Mouse (Mus musculus): ENCODE measurements around the gene Slc17a8. TPM values are rescaled to one million over a fixed set of nuclear protein-coding genes. Genes with fewer than 3 reads are reported as not detected.

Gene Slc17a8
- total RNA-seq, 1 experiment = not detected

GRCm38 (mm10) chr10:89551657-89552056, 69.4 kb downstream of the Slc17a8 start:
- in situ Hi-C loops (cut with MboI; ENCODE audit: low sequenced_read_pairs in 2 of 2, unreplicated experiment in 2 of 2) = no loop called here
- no peak for DNase-seq (ENCODE audit: low read depth, low spot score)
- Histone ChIP-seq H3K36me3 (ENCODE audit: control insufficient read depth, insufficient read depth, low read length, poor library complexity, severe bottlenecking) (no peaks in the 10 kb centered on the region), H3K9ac (ENCODE audit: insufficient read depth, low read depth, low read length, poor library complexity, severe bottlenecking) (no peak overlapping the region), H3K4me3 (ENCODE audit: insufficient read depth in 1 of 2, low read depth in 1 of 2, low read length in 2 of 2, poor library complexity in 1 of 2, severe bottlenecking in 1 of 2) (no peak overlapping the region), H3K9me3 (ENCODE audit: control insufficient read depth, insufficient read depth, low read depth, low read length) (no peaks in the 10 kb centered on the region), H3K27ac (ENCODE audit: insufficient read depth, low read depth, low read length, poor library complexity, severe bottlenecking) (no peak overlapping the region), H3K4me1 (ENCODE audit: control insufficient read depth in 2 of 2, insufficient read depth in 2 of 2, low read length in 2 of 2, poor library complexity in 1 of 2) (no peaks in the 10 kb centered on the region)
- TF ChIP-seq MAFK (IDR thresholded peaks at IDR 0.05; ENCODE audit: insufficient read depth, low read depth, low read length) = no peak
- no peak for TF ChIP-seq ZC3H11A (IDR thresholded peaks at IDR 0.05; ENCODE audit: borderline replicate concordance, low read depth, low read length)
- no peak for TF ChIP-seq HCFC1 (IDR thresholded peaks at IDR 0.05; ENCODE audit: borderline replicate concordance, insufficient read depth, low read length)
- no peak for TF ChIP-seq CHD2 (IDR thresholded peaks at IDR 0.05; ENCODE audit: low read depth, low read length)
- TF ChIP-seq ZNF384 (IDR thresholded peaks at IDR 0.05; ENCODE audit: low read depth, low read length) = no peak

GRCm38 (mm10) chr10:89548028-89548427, 73.0 kb downstream of the Slc17a8 start:
- TF ChIP-seq CHD2 (IDR thresholded peaks at IDR 0.05; ENCODE audit: low read depth, low read length) = no peak
- TF ChIP-seq ZNF384 (IDR thresholded peaks at IDR 0.05; ENCODE audit: low read depth, low read length) = no peak
- no peak for TF ChIP-seq HCFC1 (IDR thresholded peaks at IDR 0.05; ENCODE audit: borderline replicate concordance, insufficient read depth, low read length)
- TF ChIP-seq ZC3H11A (IDR thresholded peaks at IDR 0.05; ENCODE audit: borderline replicate concordance, low read depth, low read length) = no peak
- no peak for TF ChIP-seq MAFK (IDR thresholded peaks at IDR 0.05; ENCODE audit: insufficient read depth, low read depth, low read length)
- in situ Hi-C loops (cut with MboI; ENCODE audit: low sequenced_read_pairs in 2 of 2, unreplicated experiment in 2 of 2) = no loop called here
- no peaks in the 10 kb centered on the region for H3K36me3 ChIP-seq (ENCODE audit: control insufficient read depth, insufficient read depth, low read length, poor library complexity, severe bottlenecking)
- no peak overlapping the region for H3K27ac ChIP-seq (ENCODE audit: insufficient read depth, low read depth, low read length, poor library complexity, severe bottlenecking)
- H3K4me3 ChIP-seq (ENCODE audit: insufficient read depth in 1 of 2, low read depth in 1 of 2, low read length in 2 of 2, poor library complexity in 1 of 2, severe bottlenecking in 1 of 2) = no peak overlapping the region
- no peak for DNase-seq (ENCODE audit: low read depth, low spot score)
- no peaks in the 10 kb centered on the region for H3K9me3 ChIP-seq (ENCODE audit: control insufficient read depth, insufficient read depth, low read depth, low read length)
- H3K9ac ChIP-seq (ENCODE audit: insufficient read depth, low read depth, low read length, poor library complexity, severe bottlenecking) = no peak overlapping the region
- no peaks in the 10 kb centered on the region for H3K4me1 ChIP-seq (ENCODE audit: control insufficient read depth in 2 of 2, insufficient read depth in 2 of 2, low read length in 2 of 2, poor library complexity in 1 of 2)

GRCm38 (mm10) chr10:89546989-89547388, 74.1 kb downstream of the Slc17a8 start:
- Histone ChIP-seq H3K9me3 (ENCODE audit: control insufficient read depth, insufficient read depth, low read depth, low read length) (no peaks in the 10 kb centered on the region), H3K4me1 (ENCODE audit: control insufficient read depth in 2 of 2, insufficient read depth in 2 of 2, low read length in 2 of 2, poor library complexity in 1 of 2) (no peaks in the 10 kb centered on the region), H3K36me3 (ENCODE audit: control insufficient read depth, insufficient read depth, low read length, poor library complexity, severe bottlenecking) (no peaks in the 10 kb centered on the region), H3K9ac (ENCODE audit: insufficient read depth, low read depth, low read length, poor library complexity, severe bottlenecking) (no peak overlapping the region), H3K27ac (ENCODE audit: insufficient read depth, low read depth, low read length, poor library complexity, severe bottlenecking) (no peak overlapping the region), H3K4me3 (ENCODE audit: insufficient read depth in 1 of 2, low read depth in 1 of 2, low read length in 2 of 2, poor library complexity in 1 of 2, severe bottlenecking in 1 of 2) (no peak overlapping the region)
- TF ChIP-seq CHD2 (IDR thresholded peaks at IDR 0.05; ENCODE audit: low read depth, low read length) = no peak
- TF ChIP-seq MAFK (IDR thresholded peaks at IDR 0.05; ENCODE audit: insufficient read depth, low read depth, low read length) = no peak
- no peak for TF ChIP-seq ZC3H11A (IDR thresholded peaks at IDR 0.05; ENCODE audit: borderline replicate concordance, low read depth, low read length)
- no peak for TF ChIP-seq HCFC1 (IDR thresholded peaks at IDR 0.05; ENCODE audit: borderline replicate concordance, insufficient read depth, low read length)
- TF ChIP-seq ZNF384 (IDR thresholded peaks at IDR 0.05; ENCODE audit: low read depth, low read length) = no peak
- in situ Hi-C loops (cut with MboI; ENCODE audit: low sequenced_read_pairs in 2 of 2, unreplicated experiment in 2 of 2) = no loop called here
- DNase-seq (ENCODE audit: low read depth, low spot score) = no peak

- no peak overlapping the region for H3K27ac ChIP-seq (ENCODE audit: insufficient read depth, low read depth, low read length, poor library complexity, severe bottlenecking)
- H3K4me3 ChIP-seq (ENCODE audit: insufficient read depth in 1 of 2, low read depth in 1 of 2, low read length in 2 of 2, poor library complexity in 1 of 2, severe bottlenecking in 1 of 2) = no peak overlapping the region
- H3K4me1 ChIP-seq (ENCODE audit: control insufficient read depth in 2 of 2, insufficient read depth in 2 of 2, low read length in 2 of 2, poor library complexity in 1 of 2) = no peaks in the 10 kb centered on the region
- no peaks in the 10 kb centered on the region for H3K9me3 ChIP-seq (ENCODE audit: control insufficient read depth, insufficient read depth, low read depth, low read length)
- no peak overlapping the region for H3K9ac ChIP-seq (ENCODE audit: insufficient read depth, low read depth, low read length, poor library complexity, severe bottlenecking)
- DNase-seq (ENCODE audit: low read depth, low spot score) = no peak
- in situ Hi-C loops (cut with MboI; ENCODE audit: low sequenced_read_pairs in 2 of 2, unreplicated experiment in 2 of 2) = no loop called here
- no peak for TF ChIP-seq MAFK (IDR thresholded peaks at IDR 0.05; ENCODE audit: insufficient read depth, low read depth, low read length)
- no peak for TF ChIP-seq ZNF384 (IDR thresholded peaks at IDR 0.05; ENCODE audit: low read depth, low read length)
- no peak for TF ChIP-seq ZC3H11A (IDR thresholded peaks at IDR 0.05; ENCODE audit: borderline replicate concordance, low read depth, low read length)
- TF ChIP-seq CHD2 (IDR thresholded peaks at IDR 0.05; ENCODE audit: low read depth, low read length) = no peak
- no peak for TF ChIP-seq HCFC1 (IDR thresholded peaks at IDR 0.05; ENCODE audit: borderline replicate concordance, insufficient read depth, low read length)
- H3K36me3 ChIP-seq (ENCODE audit: control insufficient read depth, insufficient read depth, low read length, poor library complexity, severe bottlenecking) = no peaks in the 10 kb centered on the region
These were observed 77.2 kb downstream of the Slc17a8 start for GRCm38 (mm10) chr10:89543867-89544266.

GRCm38 (mm10) chr10:89542321-89542720, 78.7 kb downstream of the Slc17a8 start:
- Histone ChIP-seq H3K9ac (ENCODE audit: insufficient read depth, low read depth, low read length, poor library complexity, severe bottlenecking) (no peak overlapping the region), H3K27ac (ENCODE audit: insufficient read depth, low read depth, low read length, poor library complexity, severe bottlenecking) (no peak overlapping the region), H3K4me3 (ENCODE audit: insufficient read depth in 1 of 2, low read depth in 1 of 2, low read length in 2 of 2, poor library complexity in 1 of 2, severe bottlenecking in 1 of 2) (no peak overlapping the region), H3K9me3 (ENCODE audit: control insufficient read depth, insufficient read depth, low read depth, low read length) (no peaks in the 10 kb centered on the region), H3K4me1 (ENCODE audit: control insufficient read depth in 2 of 2, insufficient read depth in 2 of 2, low read length in 2 of 2, poor library complexity in 1 of 2) (no peaks in the 10 kb centered on the region), H3K36me3 (ENCODE audit: control insufficient read depth, insufficient read depth, low read length, poor library complexity, severe bottlenecking) (no peaks in the 10 kb centered on the region)
- TF ChIP-seq ZNF384 (IDR thresholded peaks at IDR 0.05; ENCODE audit: low read depth, low read length) = no peak
- no peak for TF ChIP-seq ZC3H11A (IDR thresholded peaks at IDR 0.05; ENCODE audit: borderline replicate concordance, low read depth, low read length)
- TF ChIP-seq HCFC1 (IDR thresholded peaks at IDR 0.05; ENCODE audit: borderline replicate concordance, insufficient read depth, low read length) = no peak
- TF ChIP-seq CHD2 (IDR thresholded peaks at IDR 0.05; ENCODE audit: low read depth, low read length) = no peak
- TF ChIP-seq MAFK (IDR thresholded peaks at IDR 0.05; ENCODE audit: insufficient read depth, low read depth, low read length) = no peak
- in situ Hi-C loops (cut with MboI; ENCODE audit: low sequenced_read_pairs in 2 of 2, unreplicated experiment in 2 of 2) = no loop called here
- no peak for DNase-seq (ENCODE audit: low read depth, low spot score)
